Mouse (Mus musculus): ENCODE measurements around the gene Opcml. TPM values are rescaled to one million over a fixed set of nuclear protein-coding genes. Genes with fewer than 3 reads are reported as not detected.

Gene Opcml
- polyA plus RNA-seq, 1 experiment from 2014 or later, result 4.3 TPM

DNA sequence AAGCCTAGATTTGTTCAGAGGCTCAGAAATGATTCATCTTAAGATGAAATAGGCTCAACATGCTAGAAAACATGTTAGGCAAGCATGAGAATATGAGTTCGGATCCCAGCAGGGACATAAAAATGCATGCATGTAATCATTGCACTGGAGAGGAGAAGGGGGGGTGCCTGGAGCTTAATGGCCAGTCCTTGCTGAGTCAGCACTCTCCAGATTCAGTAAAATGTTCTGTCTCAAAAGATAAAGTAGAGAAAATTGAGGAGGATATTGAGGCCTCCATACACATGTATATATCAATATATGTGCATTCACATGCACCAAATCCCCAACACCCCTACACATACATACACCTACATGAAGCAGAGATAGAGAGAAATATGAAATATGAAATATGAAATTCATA is 889.7 kb downstream of the Opcml start:
- Histone ChIP-seq H3K36me3 (no peaks in the 10 kb centered on the region), H3K9me3 (no peaks in the 10 kb centered on the region), H3K4me1 (no peaks in the 10 kb centered on the region), H3K27me3 (ENCODE audit: insufficient read depth, poor library complexity, severe bottlenecking) (no peaks in the 10 kb centered on the region), H3K27ac (no peak overlapping the region), H3K4me3 (no peak overlapping the region)
- 82% methylated on average over 1 of the region's 1 CpGs for WGBS
- no peak for DNase-seq (ENCODE audit: low spot score)

DNA sequence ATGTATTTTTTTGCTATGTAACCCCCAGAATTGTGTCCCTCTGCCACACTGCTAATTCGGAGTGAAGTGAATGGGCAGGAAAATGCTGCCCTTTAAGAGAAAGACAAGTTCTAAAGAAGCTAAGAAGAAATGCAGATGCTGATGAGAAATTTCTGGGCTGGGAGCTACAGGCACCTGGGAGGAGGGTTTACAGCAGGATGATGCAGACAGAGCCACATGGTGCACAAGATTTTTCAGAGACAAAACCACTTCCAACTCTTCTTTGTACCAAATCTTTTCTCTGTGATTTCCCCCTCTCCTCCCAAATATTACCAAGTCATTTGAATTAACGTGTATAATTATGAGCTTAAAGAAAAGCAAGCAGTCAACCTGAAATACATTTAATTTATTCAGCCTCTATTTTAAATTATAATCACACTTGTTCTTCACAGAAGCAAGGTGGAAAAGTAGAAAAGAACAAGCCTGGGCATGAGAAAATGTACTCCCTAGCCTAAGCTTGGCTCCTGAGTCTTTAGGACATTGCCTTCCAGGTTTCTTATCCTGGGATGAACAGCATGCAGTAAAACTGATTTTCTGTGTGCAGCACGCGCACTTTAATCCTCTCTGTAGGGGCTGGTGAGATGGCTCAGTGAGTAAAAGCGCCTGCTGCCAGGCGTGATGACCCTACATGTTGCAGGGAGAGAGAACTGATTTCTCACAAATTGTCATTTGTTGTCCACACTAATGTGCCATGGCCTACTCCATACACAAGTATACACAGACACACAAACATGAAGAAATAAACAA is 890.9 kb downstream of the Opcml start:
- no peaks in the 10 kb centered on the region for H3K36me3 ChIP-seq
- H3K9me3 ChIP-seq, result no peaks in the 10 kb centered on the region
- no peak overlapping the region for H3K4me3 ChIP-seq
- DNase-seq (ENCODE audit: low spot score), result no peak
- H3K27me3 ChIP-seq (ENCODE audit: insufficient read depth, poor library complexity, severe bottlenecking), result no peaks in the 10 kb centered on the region
- no peak overlapping the region for H3K27ac ChIP-seq
- H3K4me1 ChIP-seq, result no peaks in the 10 kb centered on the region
- 68% methylated on average over 6 of the region's 6 CpGs for WGBS

DNA sequence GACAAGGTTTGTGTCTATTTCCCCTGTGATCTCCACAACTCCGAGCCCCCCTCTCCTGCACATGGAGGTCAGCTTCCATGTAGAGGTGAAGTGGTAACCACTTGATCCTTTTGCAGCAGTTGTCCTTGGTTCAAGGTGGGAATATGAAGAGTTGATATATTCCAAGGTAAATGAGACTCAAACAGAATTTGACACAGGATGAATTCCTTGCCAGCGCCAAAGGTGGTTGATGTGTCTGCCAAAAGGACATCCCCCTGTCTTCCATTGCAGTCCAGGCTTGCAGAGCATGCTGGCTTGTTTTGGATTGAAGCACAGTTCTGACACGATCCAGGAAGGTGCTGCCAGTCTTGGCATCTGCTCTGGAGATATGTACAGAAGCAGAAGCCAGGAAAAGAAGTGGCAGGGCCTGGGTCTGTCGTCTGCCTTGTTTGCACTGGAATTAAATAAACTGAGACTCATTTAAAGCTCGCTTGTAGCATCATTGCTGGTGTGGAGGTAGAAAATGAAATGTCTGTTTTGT is 893.4 kb downstream of the Opcml start:
- WGBS, result 71% methylated on average over 5 of the region's 5 CpGs
- H3K9me3 ChIP-seq, result no peaks in the 10 kb centered on the region
- no peaks in the 10 kb centered on the region for H3K27me3 ChIP-seq (ENCODE audit: insufficient read depth, poor library complexity, severe bottlenecking)
- no peaks in the 10 kb centered on the region for H3K36me3 ChIP-seq
- no peaks in the 10 kb centered on the region for H3K4me1 ChIP-seq
- DNase-seq (ENCODE audit: low spot score), result no peak
- no peak overlapping the region for H3K27ac ChIP-seq
- no peak overlapping the region for H3K4me3 ChIP-seq

DNA sequence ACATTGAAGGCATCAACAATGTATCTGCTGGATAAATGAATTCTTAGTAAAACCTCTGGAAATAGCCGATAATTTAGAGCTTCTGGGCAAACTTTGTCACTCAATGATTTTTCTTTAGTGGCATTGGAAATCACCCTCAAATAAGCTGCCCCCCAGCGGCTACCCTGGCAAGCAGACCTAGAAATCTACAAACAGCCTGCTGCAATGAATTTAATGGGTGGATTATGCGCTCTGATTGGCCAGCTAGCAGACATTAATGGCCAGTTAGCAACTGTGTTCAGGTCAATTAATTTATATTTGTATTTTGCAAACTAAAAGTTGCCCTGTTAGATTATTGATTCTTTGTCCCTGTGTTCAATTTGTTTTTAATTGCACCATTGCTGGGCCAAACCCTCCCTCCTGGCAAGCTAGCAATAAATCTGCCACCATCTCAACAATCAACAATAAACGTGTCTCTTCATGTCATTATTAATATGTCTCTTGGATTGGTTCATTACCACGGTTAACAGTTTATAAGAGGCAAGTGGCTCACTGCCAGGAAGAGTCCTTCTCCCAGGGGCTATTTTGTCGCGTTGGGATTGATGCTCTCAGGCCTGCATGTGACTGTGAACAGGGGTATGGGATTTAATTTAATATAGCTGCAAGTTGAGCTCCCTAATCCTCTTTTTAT is 896.5 kb downstream of the Opcml start:
- DNase-seq (ENCODE audit: low spot score), result no peak
- no peak overlapping the region for H3K4me3 ChIP-seq
- 86% methylated on average over 7 of the region's 7 CpGs for WGBS
- no peaks in the 10 kb centered on the region for H3K27me3 ChIP-seq (ENCODE audit: insufficient read depth, poor library complexity, severe bottlenecking)
- H3K36me3 ChIP-seq, result no peaks in the 10 kb centered on the region
- no peaks in the 10 kb centered on the region for H3K4me1 ChIP-seq
- H3K9me3 ChIP-seq, result no peaks in the 10 kb centered on the region
- no peak overlapping the region for H3K27ac ChIP-seq

DNA sequence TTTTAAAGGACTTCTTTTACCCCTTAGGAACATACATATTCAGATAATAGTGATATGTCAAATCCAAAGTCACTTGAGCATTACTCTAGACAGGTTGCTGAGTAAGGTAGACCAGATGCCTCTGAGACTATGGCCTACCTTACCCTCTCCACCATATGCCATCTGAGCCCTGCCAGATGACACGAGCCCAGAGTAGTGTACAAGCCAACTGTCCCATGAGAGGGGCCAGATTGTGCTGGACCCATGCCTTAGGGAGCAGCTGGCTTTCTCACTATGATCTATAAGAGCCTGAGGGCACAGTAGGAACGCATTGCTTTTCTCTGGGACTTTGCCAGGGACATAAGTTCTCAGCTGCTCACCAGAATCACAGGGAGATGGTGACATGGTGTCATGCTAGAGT is 899.6 kb downstream of the Opcml start:
- DNase-seq (ENCODE audit: low spot score), result no peak
- no peaks in the 10 kb centered on the region for H3K27me3 ChIP-seq (ENCODE audit: insufficient read depth, poor library complexity, severe bottlenecking)
- H3K4me3 ChIP-seq, result no peak overlapping the region
- no peaks in the 10 kb centered on the region for H3K9me3 ChIP-seq
- no peaks in the 10 kb centered on the region for H3K36me3 ChIP-seq
- H3K4me1 ChIP-seq, result no peaks in the 10 kb centered on the region
- 81% methylated on average over 2 of the region's 2 CpGs for WGBS
- no peak overlapping the region for H3K27ac ChIP-seq

DNA sequence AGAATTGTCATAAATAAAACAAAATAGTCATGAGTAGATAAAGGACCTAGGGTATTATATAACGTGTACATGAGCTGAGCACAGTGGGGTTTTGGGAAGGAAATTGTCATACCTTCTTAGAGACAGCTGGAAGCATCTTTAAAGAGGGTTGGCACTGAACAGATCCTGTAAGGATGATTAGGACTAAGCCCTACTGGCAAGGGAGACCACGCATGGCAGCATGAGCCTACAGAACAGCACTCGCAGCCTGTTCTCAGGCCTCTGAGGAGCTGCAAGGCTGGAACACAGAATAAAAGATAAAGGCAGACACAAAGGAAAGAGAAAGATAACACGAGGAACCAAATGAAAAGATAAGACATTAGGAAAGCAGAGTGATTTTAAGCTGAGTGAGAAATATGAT is 915.2 kb downstream of the Opcml start:
- DNase-seq (ENCODE audit: low spot score), result no peak
- Histone ChIP-seq H3K27ac (no peak overlapping the region), H3K4me3 (no peak overlapping the region), H3K9me3 (no peaks in the 10 kb centered on the region), H3K36me3 (no peaks in the 10 kb centered on the region), H3K4me1 (no peaks in the 10 kb centered on the region), H3K27me3 (ENCODE audit: insufficient read depth, poor library complexity, severe bottlenecking) (no peaks in the 10 kb centered on the region)
- 68% methylated on average over 4 of the region's 4 CpGs for WGBS

DNA sequence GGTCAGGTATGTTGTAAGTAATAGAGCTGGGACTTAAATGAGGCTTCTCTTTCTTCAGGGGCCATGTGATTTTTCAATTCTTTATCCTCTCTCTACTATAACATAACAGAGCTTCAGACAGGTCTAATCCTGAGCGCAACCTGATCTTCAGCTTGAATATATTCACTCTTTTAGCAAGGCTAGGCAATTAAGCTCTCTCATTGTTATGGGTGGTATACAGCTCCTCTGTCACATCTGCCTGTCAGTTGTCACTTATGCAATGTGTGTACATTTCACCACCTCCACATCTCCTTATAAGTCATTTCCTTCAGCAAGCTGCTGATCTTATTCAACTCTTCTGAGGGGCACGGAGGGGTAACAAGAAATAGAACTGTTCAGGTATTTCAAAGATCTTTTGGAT is 924.0 kb downstream of the Opcml start:
- no peak for DNase-seq (ENCODE audit: low spot score)
- no peak overlapping the region for H3K4me3 ChIP-seq
- H3K27ac ChIP-seq, result no peak overlapping the region
- WGBS, result 80% methylated on average over 2 of the region's 2 CpGs
- no peaks in the 10 kb centered on the region for H3K36me3 ChIP-seq
- H3K27me3 ChIP-seq (ENCODE audit: insufficient read depth, poor library complexity, severe bottlenecking), result no peaks in the 10 kb centered on the region
- no peaks in the 10 kb centered on the region for H3K4me1 ChIP-seq
- no peaks in the 10 kb centered on the region for H3K9me3 ChIP-seq

DNA sequence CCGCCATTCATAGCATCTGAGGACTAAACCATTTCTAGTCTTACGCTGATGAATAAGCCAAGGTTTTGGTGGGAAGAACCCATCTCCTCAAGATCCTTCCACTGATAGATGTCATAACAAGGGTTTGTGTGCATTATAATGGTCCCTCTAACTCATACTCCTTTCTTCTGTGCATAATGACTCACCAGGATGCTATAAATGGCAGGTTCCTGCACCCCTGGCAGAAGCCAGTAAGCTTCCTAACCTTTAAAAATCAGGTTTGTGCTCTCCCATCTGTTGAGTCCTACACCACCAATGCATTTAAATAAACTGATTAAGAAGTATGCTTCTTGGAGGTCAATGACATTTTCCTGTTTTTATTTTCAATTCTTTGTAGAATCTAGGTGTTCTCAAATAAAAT is 929.6 kb downstream of the Opcml start:
- no peaks in the 10 kb centered on the region for H3K4me1 ChIP-seq
- no peaks in the 10 kb centered on the region for H3K9me3 ChIP-seq
- 78% methylated on average over 2 of the region's 2 CpGs for WGBS
- H3K36me3 ChIP-seq, result no peaks in the 10 kb centered on the region
- H3K4me3 ChIP-seq, result no peak overlapping the region
- no peaks in the 10 kb centered on the region for H3K27me3 ChIP-seq (ENCODE audit: insufficient read depth, poor library complexity, severe bottlenecking)
- no peak overlapping the region for H3K27ac ChIP-seq
- DNase-seq (ENCODE audit: low spot score), result no peak

DNA sequence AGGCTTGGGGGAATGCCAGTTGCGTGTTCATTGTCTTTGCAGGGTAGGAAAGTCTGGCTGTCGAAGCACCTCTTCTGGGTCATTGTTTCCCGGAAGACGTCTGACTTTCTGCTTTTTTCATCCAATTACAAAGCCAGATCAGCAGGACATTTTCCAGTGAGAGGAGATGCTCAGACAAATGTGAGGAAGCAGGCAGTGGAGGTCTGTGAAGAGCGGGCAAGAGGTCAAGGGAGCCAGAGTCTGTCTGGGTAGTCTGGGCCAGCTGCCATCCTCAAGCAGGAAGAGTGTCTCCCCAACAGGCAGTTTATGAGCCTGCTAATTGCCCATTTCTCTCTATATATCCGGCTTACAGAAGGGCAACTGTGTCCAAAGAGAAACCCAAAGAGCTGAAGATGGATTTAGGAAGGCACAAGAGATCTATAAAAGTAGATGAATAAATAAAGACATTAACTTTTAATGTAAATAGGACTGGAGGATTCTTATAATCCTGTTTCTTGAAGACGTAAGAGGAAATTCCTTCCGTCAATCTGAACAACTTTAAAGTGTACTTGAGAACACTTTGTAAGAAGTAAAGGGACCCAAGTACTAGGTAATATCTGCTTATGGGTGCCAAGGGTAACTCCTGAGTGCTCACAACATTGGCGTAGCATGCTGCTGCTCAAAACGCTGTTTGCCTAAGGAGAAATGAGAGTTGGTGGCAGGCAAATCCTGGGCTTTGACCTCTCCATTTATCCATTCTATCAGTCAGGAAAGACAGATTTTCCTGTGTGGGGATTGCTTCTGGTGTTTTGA is 941.4 kb downstream of the Opcml start:
- DNase-seq (ENCODE audit: low spot score), result no peak
- no peaks in the 10 kb centered on the region for H3K36me3 ChIP-seq
- H3K4me1 ChIP-seq, result no peaks in the 10 kb centered on the region
- no peaks in the 10 kb centered on the region for H3K27me3 ChIP-seq (ENCODE audit: insufficient read depth, poor library complexity, severe bottlenecking)
- no peak overlapping the region for H3K27ac ChIP-seq
- WGBS, result 79% methylated on average over 10 of the region's 10 CpGs
- H3K9me3 ChIP-seq, result no peaks in the 10 kb centered on the region
- no peak overlapping the region for H3K4me3 ChIP-seq

DNA sequence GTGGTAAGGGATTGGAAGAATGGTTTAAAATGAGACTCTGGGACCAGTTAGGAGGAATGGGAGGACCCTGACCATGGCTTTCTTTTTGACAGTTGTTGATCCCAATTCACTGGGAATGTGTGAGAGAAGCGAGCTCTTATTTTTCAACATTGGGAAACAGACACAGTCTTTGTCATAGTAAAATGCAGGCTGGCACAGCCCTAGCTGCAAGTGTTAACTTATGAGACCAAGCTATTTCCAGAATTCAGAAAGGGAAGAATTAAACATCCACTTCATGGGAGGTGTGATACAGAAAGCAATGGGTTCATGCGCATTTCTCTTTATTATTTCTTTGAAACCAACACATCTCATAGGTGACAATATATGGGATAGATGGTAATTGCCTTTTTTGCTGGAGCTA is 947.4 kb downstream of the Opcml start:
- no peak overlapping the region for H3K4me3 ChIP-seq
- H3K27me3 ChIP-seq (ENCODE audit: insufficient read depth, poor library complexity, severe bottlenecking), result no peaks in the 10 kb centered on the region
- H3K9me3 ChIP-seq, result no peaks in the 10 kb centered on the region
- no peak for DNase-seq (ENCODE audit: low spot score)
- no peak overlapping the region for H3K27ac ChIP-seq
- 91% methylated on average over 2 of the region's 2 CpGs for WGBS
- H3K36me3 ChIP-seq, result no peaks in the 10 kb centered on the region
- H3K4me1 ChIP-seq, result no peaks in the 10 kb centered on the region

DNA sequence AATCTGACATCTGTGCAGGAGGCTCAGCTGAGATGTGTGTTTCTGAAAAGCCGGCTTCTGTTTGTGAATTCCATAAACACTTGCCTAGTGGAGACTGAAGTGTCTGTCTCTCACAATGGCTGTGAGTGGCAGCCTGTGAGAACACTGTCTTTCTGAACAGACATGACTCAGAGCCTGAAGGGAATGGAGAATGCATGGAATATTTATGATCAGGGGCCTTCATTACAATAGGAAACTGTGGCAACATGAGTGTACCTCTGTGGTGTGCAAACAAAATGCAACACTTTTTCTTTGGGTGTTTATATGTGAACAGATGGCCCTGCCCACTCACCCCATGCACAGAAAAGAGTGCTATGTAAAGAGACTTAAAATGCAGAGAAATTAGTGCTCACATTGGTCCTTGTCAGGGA is 947.9 kb downstream of the Opcml start:
- no peaks in the 10 kb centered on the region for H3K4me1 ChIP-seq
- DNase-seq (ENCODE audit: low spot score), result no peak
- no peak overlapping the region for H3K27ac ChIP-seq
- no peaks in the 10 kb centered on the region for H3K9me3 ChIP-seq
- no peaks in the 10 kb centered on the region for H3K36me3 ChIP-seq
- 56% methylated on average over 1 of the region's 1 CpGs for WGBS
- H3K4me3 ChIP-seq, result no peak overlapping the region
- H3K27me3 ChIP-seq (ENCODE audit: insufficient read depth, poor library complexity, severe bottlenecking), result no peaks in the 10 kb centered on the region

DNA sequence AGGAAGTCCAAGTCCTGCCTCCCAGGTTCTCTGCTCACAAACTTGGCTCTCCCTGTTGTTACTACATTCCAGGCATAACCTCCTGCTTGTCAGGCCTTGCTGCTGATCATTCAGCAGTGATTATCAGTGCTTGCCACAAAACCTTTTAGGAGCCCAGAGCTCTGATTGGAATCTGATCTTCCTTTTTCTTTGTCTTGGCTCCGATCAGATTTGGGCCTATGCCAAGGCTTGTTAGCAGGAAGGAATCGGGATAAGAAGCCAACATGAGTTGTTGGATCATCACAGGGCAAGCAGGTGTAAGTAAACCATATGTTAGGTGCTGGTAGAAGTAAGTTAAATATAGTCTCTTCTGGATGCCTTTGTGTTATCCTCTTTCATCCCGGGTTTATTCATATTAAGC is 954.2 kb downstream of the Opcml start:
- H3K27me3 ChIP-seq (ENCODE audit: insufficient read depth, poor library complexity, severe bottlenecking), result no peaks in the 10 kb centered on the region
- H3K9me3 ChIP-seq, result no peaks in the 10 kb centered on the region
- no peak overlapping the region for H3K4me3 ChIP-seq
- H3K36me3 ChIP-seq, result no peaks in the 10 kb centered on the region
- H3K4me1 ChIP-seq, result peaks cover 2% of the 10 kb centered on the region; the same call in 1 of the 2 replicates
- H3K27ac ChIP-seq, result no peak overlapping the region
- WGBS, result 58% methylated on average over 3 of the region's 3 CpGs
- DNase-seq (ENCODE audit: low spot score), result no peak

DNA sequence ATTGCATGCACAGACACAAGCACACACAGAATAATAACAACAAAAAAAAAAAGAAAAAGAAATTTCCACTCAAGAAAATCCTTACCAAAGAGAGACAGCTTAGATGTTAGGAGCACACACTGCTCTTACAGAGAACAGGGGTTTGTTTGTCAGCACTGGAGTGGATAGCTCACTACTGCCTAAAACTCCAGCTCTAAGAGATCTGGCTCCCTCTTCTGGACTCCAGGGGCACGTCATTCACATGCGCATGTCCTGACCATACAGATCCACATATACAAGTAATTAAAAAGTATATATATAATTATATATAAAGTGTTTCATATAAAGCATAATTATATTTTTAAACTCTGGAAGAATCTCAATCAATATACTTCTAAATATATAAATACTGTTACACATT is 958.3 kb downstream of the Opcml start:
- no peak for DNase-seq (ENCODE audit: low spot score)

More for the DNA sequence above, 958.3 kb downstream of the Opcml start:
- WGBS, result 75% methylated on average over 2 of the region's 2 CpGs
- no peaks in the 10 kb centered on the region for H3K36me3 ChIP-seq
- H3K27me3 ChIP-seq (ENCODE audit: insufficient read depth, poor library complexity, severe bottlenecking), result no peaks in the 10 kb centered on the region
- no peak overlapping the region for H3K4me3 ChIP-seq
- H3K9me3 ChIP-seq, result no peaks in the 10 kb centered on the region
- peaks cover 2% of the 10 kb centered on the region; the same call in 1 of the 2 replicates for H3K4me1 ChIP-seq
- H3K27ac ChIP-seq, result no peak overlapping the region
